Mouse (Mus musculus) forebrain, embryonic 11.5 days (tissue): ENCODE results near the gene Glycam1. TPM values are rescaled to one million over a fixed set of nuclear protein-coding genes. Genes with fewer than 3 reads are reported as not detected.

Experiments
- ATAC-seq: fragments of 200-750 bp; cut with Nextera tagmentation; replicated peaks from 2 replicates; pipeline ENCODE4 v1.8.0; 2017; ENCODE audit warnings: moderate TSS enrichment; ENCODE audit not compliant: low FRiP score
- DNase-seq: peaks from one replicate; pipeline ENCODE4 v3.0.0-alpha.2; 2017; ENCODE audit warnings: low spot score
- H3K27ac ChIP-seq: fragments of 300-500 bp; sonication (generic); 2 replicates; pipeline ENCODE4 v1.5.1; 2014; ENCODE audit warnings: low read depth, low read length
- H3K27me3 ChIP-seq: fragments of 300-500 bp; sonication (generic); 2 replicates; pipeline ENCODE4 v1.6.1; 2014; ENCODE audit warnings: mild to moderate bottlenecking, low read length, mixed read lengths; ENCODE audit not compliant: control insufficient read depth, insufficient read depth
- H3K36me3 ChIP-seq: fragments of 300-500 bp; sonication (generic); 2 replicates; pipeline ENCODE4 v1.6.1; 2014; ENCODE audit warnings: mild to moderate bottlenecking, low read length, moderate library complexity, mixed read lengths; ENCODE audit not compliant: control insufficient read depth, insufficient read depth
- H3K4me1 ChIP-seq: fragments of 300-500 bp; sonication (generic); replicated peaks from 2 replicates; pipeline ENCODE4 v1.6.1; 2014; ENCODE audit warnings: low read length, mixed read lengths; ENCODE audit not compliant: control insufficient read depth, insufficient read depth
- H3K4me2 ChIP-seq: fragments of 300-500 bp; sonication (generic); 2 replicates; pipeline ENCODE4 v1.6.1; 2014; ENCODE audit warnings: low read depth, mild to moderate bottlenecking, low read length, moderate library complexity, mixed read lengths; ENCODE audit not compliant: severe bottlenecking
- H3K4me3 ChIP-seq: fragments of 300-500 bp; sonication (generic); 2 replicates; pipeline ENCODE4 v1.5.1; 2014; ENCODE audit warnings: low read depth, low read length
- H3K9ac ChIP-seq: fragments of 300-500 bp; sonication (generic); 2 replicates; pipeline ENCODE4 v1.6.1; 2014; ENCODE audit warnings: low read length
- H3K9me3 ChIP-seq: fragments of 300-500 bp; sonication (generic); 2 replicates; pipeline ENCODE4 v1.6.1; 2016; ENCODE audit warnings: low read length, mixed read lengths; ENCODE audit not compliant: control insufficient read depth
- WGBS: fragments of 180-500 bp; shearing (Covaris S2); extraction: QIAGEN DNeasy Blood & Tissue Kit; methylation state at CpG from one replicate; pipeline ENCODE4 v1.1.7; 2014; 5-methylcytosine and 5-hydroxymethylcytosine counted together
- polyA plus RNA-seq: library from polyadenylated mRNA; unstranded; fragments of >200 nt; fragmentation: Nextera tagmentation; extraction: Ambion mirVana; gene quantifications from 2 replicates; pipeline ENCODE4 v1.2.1, GENCODE M21; 2014

Glycam1 gene
- polyA plus RNA-seq, 1 experiment from 2014 or later: not detected

DNA sequence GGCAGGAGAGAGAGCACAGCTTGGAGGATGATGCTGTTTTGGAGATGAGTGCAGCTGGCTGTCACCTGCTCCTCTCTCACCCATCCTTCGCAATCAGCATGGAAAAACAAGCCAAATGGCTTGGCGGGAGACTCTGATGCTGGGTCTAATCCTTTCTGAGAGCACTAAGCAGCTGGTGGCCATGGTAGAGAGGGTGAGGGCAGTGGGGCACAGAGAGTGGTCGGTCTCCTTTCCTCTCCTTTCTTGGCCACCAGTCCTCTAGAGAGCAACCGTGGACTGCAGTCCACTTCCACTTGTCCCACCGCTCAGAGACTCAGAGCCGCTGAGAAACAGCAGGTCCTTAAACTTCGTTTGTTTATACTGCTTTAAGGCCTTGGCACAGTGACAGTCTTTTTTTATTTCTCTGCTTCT lies 51.3 kb downstream of the Glycam1 start:
- no peak overlapping the region; the same call in 1 of the 2 replicates for H3K27ac ChIP-seq
- no peak overlapping the region for H3K4me3 ChIP-seq
- H3K9ac ChIP-seq: peak overlapping the region; percentile 21; the same call in 1 of the 2 replicates
- no peaks in the 10 kb centered on the region for H3K36me3 ChIP-seq
- peak overlapping the region; percentile 63; the same call in 1 of the 2 replicates for H3K4me2 ChIP-seq
- DNase-seq (no peak), ATAC-seq (peak; percentile 20; the same call in 1 of the 2 replicates)
- 8% methylated on average over 7 of the region's 7 CpGs for WGBS
- H3K4me1 ChIP-seq: peaks cover 22% of the 10 kb centered on the region
- H3K27me3 ChIP-seq: no peaks in the 10 kb centered on the region
- H3K9me3 ChIP-seq: no peaks in the 10 kb centered on the region

Other genes starting within 250 kb of the Glycam1 start
- gene Zfp385a, start 225.0 kb downstream of the Glycam1 start, polyA plus RNA-seq: 27.4 and 27.8 TPM in 2 replicates
- 22.0 and 22.4 TPM in 2 replicates for gene Itga5, start 198.3 kb downstream of the Glycam1 start, polyA plus RNA-seq
- gene Gtsf1, start 134.6 kb downstream of the Glycam1 start, polyA plus RNA-seq: not detected in 2 replicates
- 0.55 TPM in 1 of 2 replicates, not detected in the other for gene Gtsf2, start 116.6 kb downstream of the Glycam1 start, polyA plus RNA-seq
- 0.91 and 1.5 TPM in 2 replicates for gene Nckap1l, start 111.3 kb downstream of the Glycam1 start, polyA plus RNA-seq
- gene Pde1b, start 62.0 kb downstream of the Glycam1 start, polyA plus RNA-seq: 27.2 and 29.9 TPM in 2 replicates
- 38.8 and 43.7 TPM in 2 replicates for gene Ppp1r1a, start 27.1 kb downstream of the Glycam1 start, polyA plus RNA-seq
- gene Mucl1, start 190.4 kb upstream of the Glycam1 start, polyA plus RNA-seq: not detected in 2 replicates